Mouse (Mus musculus) forelimb bud, embryonic 11.5 days (tissue): ENCODE measurements at regions not wholly inside any gene's neighbourhood (a gene's known extent, or its start where the extent isn't known, plus 50 kb on each side); places are given as distances from the start of the nearest gene placed in this dataset.

Experiments used
- DNase-seq: peaks from one replicate; pipeline ENCODE4 v3.0.0-alpha.2; 2012; ENCODE audit warnings: low read depth, low spot score

DNA sequence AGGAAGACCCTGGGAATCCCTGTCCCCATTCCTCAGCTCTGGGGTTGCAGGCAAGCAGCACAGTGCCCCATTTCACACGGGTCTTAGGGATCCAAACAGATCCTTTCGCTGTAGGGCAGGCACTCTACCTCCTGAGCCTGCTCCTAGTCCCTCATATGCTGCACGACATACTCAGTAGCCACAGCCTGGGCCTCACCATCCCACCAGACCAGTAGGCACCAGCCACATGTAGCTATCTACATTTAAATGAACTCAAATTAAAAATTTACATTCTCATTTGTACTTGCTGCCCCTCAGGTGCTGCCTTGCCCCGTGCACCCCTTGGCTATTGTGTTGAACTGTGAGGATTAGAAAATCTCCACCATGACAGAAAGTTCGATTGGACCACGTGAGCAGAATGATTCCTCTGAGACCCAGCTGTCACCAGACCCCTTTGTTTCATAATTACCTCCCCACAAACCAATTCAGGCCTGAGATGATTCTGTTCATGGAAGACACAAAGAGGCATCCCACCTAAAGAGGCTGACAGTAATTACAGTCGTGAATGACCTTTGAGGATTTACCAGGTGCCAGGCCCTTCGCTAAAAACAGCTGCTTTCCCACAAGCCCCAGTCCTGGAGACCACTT, 67.9 kb upstream of the Ctnnb1 start:
- no peak for DNase-seq

DNA sequence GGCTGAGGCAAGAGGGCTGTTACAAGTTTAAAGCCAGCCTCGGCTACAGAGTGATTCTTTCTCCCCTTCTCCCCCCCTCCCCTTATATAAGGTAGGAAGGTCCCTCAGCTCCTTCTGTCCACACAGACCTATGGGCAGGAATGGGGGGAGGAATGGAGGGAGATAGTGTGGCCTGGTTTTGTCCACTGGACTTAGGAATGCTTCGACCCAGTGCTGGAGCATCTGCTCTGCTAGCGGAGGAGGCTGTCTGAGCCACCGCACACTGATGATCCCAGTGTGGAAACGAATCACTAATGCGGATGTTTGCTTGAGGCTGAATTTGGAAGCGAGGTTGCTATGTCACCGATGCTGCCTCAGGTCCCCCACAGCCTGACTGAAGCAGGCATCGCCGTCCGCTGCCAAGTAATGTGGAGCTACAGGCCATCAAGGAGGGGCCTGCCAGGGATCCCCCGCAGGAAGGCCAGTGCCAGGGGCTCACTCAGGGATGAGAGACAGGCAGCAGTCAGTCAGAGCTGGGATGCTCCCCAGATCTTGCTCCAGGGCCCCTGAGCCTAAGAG, 67.1 kb upstream of the Ctnnb1 start:
- no peak for DNase-seq

DNA sequence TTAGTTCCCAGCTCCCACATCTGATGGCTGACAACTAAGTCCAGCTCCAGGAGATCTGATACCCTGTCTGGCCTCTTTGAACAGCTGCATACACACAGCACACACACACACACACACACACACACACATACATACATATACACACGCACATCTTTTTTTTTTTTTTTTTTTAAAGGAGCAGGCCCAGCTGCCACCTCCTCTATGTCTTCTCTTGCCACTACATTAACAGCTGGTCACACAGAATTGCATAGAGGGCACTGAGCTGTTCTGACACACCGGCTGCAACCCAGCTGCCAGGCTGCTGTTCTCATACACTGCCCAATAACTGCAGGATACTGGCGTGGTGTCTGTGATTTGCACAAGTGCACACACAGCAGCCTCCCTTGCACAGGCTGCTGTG, 64.6 kb upstream of the Ctnnb1 start:
- no peak for DNase-seq

DNA sequence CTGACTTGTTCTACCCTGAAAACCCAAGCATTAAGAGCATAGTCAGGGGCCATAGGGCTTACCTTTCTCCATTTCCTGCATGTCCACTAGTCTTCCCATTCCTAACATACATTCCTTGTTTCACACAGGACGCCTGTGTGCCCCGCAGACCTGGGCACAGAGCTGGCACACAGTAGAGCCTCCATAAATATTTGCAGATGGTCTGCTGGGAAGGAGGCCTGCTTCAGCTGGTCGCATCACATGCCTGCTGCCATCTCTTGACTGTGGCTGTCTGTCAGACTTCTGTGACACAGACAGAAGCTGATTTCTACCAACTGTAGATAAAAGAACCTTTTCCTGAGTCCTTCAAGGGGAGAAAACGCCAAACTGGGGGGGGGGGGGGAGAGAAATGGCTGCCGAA, 62.8 kb upstream of the Ctnnb1 start:
- DNase-seq = no peak

DNA sequence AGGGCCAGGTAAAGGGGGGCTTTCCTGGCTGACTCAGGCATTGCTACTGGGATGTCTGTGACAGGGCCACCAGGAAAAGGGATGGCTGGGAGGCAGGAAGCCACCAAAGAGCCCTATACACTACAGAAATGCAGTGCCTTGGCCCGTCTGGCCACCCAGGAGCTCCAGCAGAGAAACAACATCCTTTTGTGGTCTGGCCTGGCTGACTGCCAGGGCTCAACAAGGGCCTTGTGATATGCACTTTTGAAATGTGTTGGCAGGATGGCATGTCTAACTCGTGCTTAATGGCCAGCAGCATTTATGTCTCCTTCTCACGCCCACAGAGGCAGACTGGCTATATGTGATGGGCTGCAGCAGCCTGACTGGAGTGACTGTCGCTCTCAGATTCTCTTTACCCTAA, 62.3 kb upstream of the Ctnnb1 start:
- peak; percentile 59 for DNase-seq

DNA sequence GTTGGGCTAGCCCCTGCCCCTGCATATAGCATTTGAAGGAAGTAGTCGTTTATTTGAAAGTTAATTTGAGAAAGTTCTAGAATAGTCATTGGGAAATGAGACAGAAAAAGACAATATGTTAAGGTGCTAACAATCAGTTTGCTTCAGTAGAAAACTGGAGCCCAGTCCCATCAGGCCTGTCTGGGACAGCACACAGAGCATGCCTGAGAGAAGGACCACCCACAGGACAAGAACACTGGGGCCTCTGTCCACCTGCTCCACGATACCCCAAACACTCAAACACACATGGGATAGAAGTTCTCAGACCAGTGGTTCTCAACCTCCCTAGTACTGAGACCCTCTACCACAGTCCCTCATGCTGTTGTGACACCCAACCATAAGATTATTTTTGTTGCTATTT, 61.2 kb upstream of the Ctnnb1 start:
- no peak for DNase-seq

DNA sequence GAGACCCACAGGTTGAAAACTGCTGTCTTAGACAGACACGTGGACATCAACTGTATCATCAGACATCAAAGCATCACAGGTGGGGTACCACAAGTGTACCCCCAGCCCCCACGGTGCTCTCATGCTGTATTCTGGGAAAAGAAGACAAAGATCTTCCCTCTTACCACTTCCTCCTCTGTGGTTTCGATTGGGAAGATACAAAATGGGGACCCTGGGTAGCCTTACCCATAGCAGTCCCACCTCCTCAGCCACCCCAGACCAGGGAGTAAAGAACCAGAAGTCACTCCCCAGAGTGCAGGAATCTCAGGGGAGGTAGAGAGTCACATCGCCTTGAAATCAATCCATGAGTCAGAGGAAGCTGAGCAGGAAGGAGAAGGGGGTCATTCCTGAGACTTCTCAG, 60.7 kb upstream of the Ctnnb1 start:
- DNase-seq = no peak

DNA sequence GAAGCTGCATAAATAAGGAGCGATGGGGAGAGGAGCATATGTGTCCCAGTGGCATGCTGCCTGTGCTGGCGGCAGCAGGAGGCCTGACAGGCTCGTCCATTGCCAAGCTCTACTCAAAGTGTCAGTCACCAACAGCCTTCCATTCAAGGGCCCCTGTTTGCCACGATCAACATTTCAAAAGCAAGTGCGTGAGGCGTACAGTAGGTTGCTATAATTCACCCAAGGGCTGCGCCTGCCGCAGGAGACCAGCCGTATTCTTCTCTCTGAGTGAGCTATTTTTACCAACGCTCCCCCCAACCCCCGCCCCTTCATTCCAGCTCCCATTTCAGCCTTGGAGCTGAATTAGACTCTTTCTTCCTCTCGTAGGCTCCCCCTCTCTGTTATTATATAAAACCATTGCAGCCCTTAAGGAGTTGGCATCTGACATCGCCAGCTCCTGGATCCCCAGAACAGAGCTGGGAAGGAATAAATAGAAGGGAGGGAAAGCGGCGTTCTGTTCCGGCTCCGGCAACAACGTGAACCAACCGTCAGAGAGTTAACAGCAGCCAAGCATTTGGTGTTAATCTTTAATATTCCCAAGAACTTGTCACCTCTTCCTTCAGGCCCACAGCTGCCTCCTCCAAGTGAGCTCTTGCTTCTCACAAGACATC, 59.5 kb upstream of the Ctnnb1 start:
- no peak for DNase-seq

DNA sequence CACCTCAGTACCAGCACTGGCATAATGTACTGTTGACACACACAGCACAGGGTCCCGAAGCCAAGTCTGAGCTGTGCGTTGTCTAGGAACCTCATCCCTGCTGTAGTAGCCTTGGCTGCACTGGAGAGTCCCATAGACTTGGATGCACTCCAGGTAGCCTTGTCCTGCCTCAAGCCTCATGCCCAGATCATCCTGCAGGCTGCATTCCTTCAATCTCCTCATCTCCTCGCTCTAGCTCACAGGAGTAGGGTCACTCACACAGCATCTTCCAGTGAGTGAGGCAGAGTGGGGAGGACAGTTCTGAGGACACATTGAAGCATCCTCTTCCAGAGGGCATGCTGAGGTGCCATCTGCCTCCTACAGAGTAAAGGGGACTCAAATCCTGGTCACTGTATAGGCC, 55.7 kb upstream of the Ctnnb1 start:
- no peak for DNase-seq

DNA sequence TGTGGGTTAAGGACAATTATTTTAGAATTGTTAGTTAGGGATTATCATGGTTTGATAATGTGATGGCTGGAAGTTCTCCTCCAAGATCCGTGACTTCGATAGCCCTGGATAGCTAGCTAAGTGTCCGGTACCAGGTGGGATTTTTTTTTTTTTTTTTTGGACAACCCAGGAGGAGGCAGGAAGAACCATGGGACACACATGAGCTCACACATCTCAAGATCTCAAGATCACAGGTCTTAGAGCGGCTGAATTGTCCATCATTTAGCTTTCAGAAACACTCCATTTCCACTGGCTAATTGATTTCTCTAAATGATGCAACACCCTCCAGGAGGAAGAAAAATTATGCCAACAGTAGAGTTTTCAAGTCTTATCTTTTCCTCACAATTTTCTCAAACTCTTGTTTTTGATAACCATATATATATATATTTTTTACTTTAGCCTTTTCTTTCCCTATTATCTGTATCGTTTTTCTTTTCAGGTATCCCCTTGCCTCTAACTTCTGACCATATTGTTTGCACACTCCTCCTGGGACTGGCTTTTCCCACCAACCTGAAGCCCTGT, 54.5 kb upstream of the Ctnnb1 start:
- DNase-seq = no peak

DNA sequence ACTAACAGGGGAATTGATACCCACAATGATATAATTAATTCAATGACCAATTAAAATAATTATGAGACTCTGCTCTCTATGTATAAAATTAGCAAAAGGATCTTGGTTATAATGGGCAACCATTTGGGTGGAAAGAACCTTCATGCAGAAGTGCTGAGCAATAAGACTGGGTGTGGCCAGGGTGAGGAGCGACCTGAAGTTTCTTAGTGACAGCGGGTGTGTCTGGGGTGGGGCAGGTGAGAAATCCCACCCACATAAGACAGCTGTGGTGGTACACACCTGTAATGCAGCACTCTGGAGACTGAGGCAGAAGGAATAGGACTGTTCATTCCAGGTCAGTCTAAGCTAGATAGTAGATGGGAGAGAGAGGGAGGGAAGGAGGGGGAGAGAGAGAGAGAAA, 51.9 kb upstream of the Ctnnb1 start:
- DNase-seq = no peak
